Mouse (Mus musculus): ENCODE data around the gene Muc3a.

The Muc3a gene

GRCm38 (mm10) chr5:137212289-137212688 is at the start of gene Muc3a:
Muc3a (minus strand) TSS chr5:137212389.
- DNase-seq: no peak

GRCm38 (mm10) chr5:137211114-137211829 is 917 bp downstream of the Muc3a start:
- no peak for DNase-seq

DNA sequence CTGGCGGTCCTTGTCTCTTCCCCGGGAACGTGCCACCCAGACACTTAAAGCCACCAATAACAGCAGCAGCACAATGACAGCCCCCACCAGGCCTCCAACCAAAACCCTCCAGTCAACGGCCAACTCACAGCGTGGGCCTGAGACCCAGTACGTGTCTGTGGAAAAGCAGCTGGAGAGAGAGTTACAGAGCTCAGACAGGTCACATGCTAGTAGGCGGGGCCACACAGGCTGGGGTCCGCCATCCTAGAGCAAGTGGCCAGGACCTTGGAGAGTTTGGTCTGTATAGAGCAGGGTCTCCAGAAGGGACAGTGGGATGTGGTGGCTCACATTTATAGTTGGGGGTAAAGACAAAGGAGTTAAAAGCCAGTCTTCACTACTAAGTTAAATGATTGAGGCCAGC is 1.5 kb downstream of the Muc3a start:
- DNase-seq: no peak

- DNase-seq: no peak
These were observed 6.9 kb downstream of the Muc3a start for GRCm38 (mm10) chr5:137205301-137205700.

DNA sequence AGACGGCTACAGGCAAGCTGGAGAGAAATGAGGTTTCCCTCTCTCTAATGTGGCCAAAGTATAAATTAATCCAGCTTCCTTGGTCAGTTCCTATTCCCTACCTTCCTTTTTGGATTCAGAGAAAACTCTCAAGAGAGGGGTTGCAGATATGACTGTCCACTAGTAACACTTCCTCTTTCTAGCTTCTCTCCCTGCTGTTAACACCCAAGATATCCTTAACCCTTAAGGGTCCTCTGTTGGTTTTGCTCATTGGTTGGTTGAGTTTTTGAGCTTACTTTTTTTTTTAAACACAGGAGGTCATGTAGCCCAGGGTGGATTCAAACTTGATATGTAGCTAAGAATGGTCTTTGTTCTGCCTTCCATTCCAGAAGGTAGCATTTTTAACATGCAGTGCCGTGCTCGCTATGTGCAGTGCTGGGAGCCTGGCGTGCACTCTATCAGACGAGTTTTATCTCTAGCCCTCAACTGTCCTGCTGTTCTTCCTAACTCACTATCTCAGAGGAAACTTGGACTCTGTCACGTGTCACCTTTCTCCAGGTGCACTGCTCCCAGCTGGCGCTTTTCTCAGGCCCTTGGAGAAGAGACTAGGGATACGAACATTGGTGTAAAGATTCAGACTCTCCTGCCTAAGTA is 17.6 kb downstream of the Muc3a start:
- DNase-seq: no peak

DNA sequence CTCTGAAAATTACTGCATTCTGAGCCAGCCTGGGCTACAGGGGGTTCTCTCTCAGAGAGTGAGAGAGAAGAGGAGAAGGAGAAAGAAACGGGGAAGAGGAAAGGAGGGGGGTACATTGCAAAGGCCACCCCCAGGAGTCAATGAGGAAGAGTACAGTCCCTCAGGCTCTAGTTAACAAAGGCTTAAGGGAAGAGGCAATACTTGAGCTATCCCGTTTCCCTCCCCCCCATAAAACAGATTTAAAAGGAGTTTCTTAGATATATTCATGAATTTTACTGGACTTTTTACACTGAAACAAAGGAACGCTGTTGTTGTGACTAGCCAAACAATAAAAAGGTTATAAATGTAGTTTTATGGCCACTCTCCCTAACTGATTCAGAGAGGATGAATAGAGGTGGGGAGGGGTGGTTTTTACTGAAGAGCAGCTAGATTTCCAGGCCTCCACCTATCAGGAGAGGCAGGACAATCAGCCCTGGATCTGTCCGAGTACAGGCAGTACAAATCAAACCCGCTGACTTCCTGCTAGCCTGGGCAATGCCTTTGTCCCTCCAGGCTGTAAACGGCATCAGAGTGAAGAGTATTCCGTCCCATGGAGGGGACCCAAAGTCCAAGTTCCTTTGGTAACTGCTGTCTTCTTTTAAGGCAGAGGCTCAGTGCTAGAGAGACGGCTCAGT is 18.8 kb downstream of the Muc3a start:
- no peak for DNase-seq

DNA sequence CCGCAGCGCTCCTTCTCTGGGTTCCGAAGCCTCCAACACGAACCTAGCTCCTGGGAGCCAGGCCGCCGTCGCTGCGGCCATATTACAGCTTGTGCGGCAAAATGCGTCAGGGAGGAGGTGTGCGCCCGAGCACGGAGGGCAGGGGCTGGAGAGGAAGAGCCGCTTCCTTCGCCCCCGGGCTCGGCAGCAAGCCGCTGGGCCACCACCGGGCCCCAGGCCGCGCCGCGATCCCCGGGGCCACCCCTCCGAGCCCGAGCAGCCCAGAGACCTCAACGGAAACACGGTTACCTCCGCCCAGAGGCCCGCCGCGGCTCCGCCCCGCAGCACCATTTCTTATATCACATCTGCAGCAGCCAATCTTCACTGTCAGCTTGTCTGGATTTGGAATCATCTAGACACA is 22.9 kb downstream of the Muc3a start:
- peak; percentile 4 for DNase-seq

DNA sequence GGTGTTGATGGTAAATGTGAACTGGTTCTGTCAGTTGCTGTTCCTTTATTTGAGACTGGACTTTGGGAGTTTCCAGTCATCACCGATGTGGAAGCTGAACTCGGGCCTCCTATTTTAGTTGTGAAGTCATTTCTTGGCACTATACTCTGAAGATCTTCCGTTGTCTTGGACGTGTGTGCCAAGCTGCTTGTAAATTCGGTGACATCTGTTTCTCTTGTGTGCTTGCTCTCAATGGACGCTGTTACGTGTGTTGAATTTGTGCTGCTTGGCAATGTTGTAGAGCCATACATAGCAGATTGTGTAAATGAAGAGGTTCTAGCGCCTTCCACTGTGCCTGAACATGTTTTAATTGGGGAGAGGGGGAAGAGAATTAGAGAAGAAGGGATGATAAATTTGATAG is 26.8 kb downstream of the Muc3a start:
- no peak for DNase-seq

DNA sequence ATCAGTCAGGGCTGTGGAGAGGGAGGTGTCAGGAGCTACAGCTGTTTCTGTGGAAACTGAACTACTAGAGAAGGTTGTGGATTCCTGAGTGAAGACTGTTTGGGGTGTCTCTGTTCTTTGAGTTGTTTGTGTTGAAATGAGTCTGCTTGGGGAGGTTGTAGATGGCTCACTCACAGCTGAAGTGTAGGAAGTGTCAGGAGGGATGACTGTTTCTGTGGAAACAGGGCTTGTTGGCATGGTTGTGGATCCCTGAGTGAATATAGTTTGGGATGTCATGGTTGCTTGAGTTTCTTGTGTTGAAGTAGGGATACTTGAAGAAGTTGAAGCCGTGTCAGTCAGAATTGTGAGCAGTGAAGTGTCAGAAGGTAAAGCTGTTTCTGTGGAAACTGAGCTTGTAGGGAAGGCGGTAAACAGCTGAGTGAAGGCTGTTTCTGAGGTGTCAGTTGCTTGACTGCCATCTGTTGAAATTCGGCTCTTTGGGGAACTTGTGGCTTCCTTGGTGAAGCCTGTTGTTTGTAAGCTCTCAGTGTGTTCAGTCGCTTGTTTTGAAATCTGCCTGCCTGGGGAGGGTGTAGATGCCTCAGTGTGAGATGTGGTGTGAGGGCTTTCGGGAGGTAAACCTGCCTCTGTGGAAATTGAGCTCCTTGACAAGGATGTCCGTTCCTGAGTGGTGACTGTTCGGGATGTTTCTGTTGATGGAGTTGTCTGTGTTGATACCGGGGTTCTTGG is 32.4 kb downstream of the Muc3a start:
- DNase-seq: peak; percentile 34

DNA sequence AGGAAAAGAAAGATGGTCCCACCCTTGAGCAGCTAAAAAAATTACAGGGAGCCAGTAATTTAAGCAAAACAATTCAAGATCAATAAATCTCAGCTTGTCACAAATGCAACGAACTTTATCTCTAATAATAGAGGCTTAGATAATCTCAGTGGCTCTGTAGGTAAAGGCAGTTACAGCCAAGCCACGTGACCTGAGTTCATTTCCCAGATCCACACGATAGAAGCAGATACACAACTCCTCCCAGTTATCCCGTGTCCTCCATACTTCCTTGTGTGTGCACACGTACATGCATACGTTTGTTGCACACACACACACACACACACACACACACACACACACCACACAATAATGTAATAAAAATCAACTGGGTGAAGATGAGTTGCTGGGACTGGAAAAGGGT is 38.2 kb downstream of the Muc3a start:
- DNase-seq: no peak

DNA sequence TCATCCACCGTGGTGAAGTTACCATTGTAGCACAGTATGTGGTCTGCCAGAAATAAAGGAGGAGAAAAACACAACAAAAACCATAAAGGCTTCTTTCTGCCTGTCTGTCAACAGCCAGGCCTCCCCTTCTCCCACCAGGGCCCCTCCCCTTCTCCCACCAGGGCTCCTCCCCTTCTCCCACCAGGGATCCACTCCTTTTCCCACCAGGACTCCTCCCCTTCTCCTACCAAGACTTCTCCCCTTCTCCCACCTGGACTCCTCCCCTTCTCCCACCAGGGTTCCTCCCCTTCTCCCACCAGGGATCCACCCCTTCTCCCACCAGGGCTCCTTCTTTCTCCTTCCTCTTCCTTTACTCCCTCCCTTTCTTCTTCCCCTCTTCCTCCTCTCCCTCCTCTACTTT is 39.6 kb downstream of the Muc3a start:
- no peak for DNase-seq

DNA sequence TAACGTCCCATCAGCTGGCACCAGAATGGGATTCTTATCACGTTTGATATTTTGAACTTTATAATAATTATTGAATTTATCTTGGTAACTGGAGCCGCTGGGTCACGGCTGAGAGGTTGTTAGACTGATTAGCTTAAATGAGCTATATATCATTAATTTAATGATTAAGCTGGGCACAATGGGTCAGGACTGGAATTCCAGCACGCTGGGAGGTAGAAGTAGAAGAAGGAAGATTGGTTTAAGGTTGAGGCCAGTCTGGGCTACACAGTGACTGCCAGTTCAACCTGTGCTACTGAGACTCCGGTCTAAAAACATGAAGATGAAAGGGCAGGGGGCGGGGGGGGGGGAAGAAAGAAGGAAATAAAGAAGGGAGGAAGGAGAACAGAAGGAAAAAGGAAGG is 40.7 kb downstream of the Muc3a start:
- no peak for DNase-seq

DNA sequence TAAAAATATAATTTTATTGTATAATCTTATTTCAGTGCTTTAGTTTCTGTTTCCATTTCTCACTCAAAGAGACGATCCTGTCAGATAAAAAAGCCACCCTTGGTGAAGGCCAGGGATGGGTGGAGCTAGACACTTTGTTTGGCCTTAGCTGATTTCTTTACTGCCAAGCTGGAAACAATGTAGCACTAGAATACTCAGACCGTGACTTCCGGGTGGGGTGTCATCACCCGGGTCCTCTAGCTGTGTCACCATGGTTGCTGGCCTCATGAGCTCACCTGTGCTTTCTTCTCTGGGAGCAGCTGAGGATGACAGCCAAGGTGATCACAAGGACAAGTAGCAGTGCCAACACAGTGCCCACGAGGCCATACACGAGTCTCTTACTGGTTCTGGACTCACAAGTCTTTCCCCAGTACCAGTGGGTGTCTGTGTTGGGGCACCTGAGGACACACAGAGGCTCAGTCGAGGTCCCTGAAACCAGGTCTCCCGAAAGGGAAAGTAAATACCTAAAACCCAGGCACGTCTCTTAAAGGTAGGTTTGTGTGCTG is 41.3 kb downstream of the Muc3a start:
- DNase-seq: no peak

GRCm38 (mm10) chr5:137167539-137167938 is 44.6 kb downstream of the Muc3a start:
- DNase-seq: no peak

- DNase-seq: no peak
These were observed 46.2 kb downstream of the Muc3a start for GRCm38 (mm10) chr5:137166012-137166411.

- no peak for DNase-seq
These were observed 50.3 kb downstream of the Muc3a start for GRCm38 (mm10) chr5:137161853-137162252.

- peak; percentile 5 for DNase-seq
These were observed 52.7 kb downstream of the Muc3a start for GRCm38 (mm10) chr5:137159461-137159860.

All from right cerebral cortex, adult 18-20 months (tissue).